Mouse (Mus musculus) forebrain, embryonic 13.5 days (tissue): ENCODE data around the gene Gas2l1. TPM values are rescaled to one million over a fixed set of nuclear protein-coding genes. Genes with fewer than 3 reads are reported as not detected.
A peak's percentile ranks its signal among the peaks of the same experiment; 100 is the strongest.

ENCODE experiments used
- ATAC-seq: fragments of 200-750 bp; cut with Nextera tagmentation; 2 replicates; pipeline ENCODE4 v1.8.0; 2017
- H3K27ac ChIP-seq: fragments of 300-500 bp; sonication (generic); 2 replicates; pipeline ENCODE4 v1.5.1; 2015; ENCODE audit warnings: inconsistent platforms, mild to moderate bottlenecking, moderate library complexity
- H3K27me3 ChIP-seq: fragments of 300-500 bp; sonication (generic); 2 replicates; pipeline ENCODE4 v1.6.1; 2015; ENCODE audit warnings: mild to moderate bottlenecking, inconsistent platforms
- H3K36me3 ChIP-seq: fragments of 300-500 bp; sonication (generic); 2 replicates; pipeline ENCODE4 v1.6.1; 2015; ENCODE audit warnings: mild to moderate bottlenecking, inconsistent platforms; ENCODE audit not compliant: poor library complexity, severe bottlenecking
- H3K4me1 ChIP-seq: fragments of 300-500 bp; sonication (generic); 2 replicates; pipeline ENCODE4 v1.6.1; 2015; ENCODE audit warnings: inconsistent platforms
- H3K4me2 ChIP-seq: fragments of 300-500 bp; sonication (generic); 2 replicates; pipeline ENCODE4 v1.6.1; 2015; ENCODE audit warnings: inconsistent platforms, mild to moderate bottlenecking, moderate library complexity
- H3K4me3 ChIP-seq: fragments of 300-500 bp; sonication (generic); 2 replicates; pipeline ENCODE4 v1.5.1; 2015; ENCODE audit warnings: mild to moderate bottlenecking, inconsistent platforms
- H3K9ac ChIP-seq: fragments of 300-500 bp; sonication (generic); 2 replicates; pipeline ENCODE4 v1.6.1; 2015; ENCODE audit warnings: mild to moderate bottlenecking, inconsistent platforms
- H3K9me3 ChIP-seq: fragments of 300-500 bp; sonication (generic); replicated peaks from 2 replicates; pipeline ENCODE4 v1.6.1; 2016; ENCODE audit warnings: inconsistent platforms
- WGBS: fragments of 180-500 bp; shearing (Covaris S2); methylation state at CpG from one replicate; pipeline ENCODE4 v1.1.7; 2015; 5-methylcytosine and 5-hydroxymethylcytosine counted together
- polyA plus RNA-seq: library from polyadenylated mRNA; unstranded; fragments of >200 nt; fragmentation: Nextera tagmentation; extraction: Ambion mirVana; gene quantifications from 2 replicates; pipeline ENCODE4 v1.2.1, GENCODE M21; 2015

Gas2l1 gene
- polyA plus RNA-seq, 1 experiment from 2014 or later: 13.2 TPM

DNA sequence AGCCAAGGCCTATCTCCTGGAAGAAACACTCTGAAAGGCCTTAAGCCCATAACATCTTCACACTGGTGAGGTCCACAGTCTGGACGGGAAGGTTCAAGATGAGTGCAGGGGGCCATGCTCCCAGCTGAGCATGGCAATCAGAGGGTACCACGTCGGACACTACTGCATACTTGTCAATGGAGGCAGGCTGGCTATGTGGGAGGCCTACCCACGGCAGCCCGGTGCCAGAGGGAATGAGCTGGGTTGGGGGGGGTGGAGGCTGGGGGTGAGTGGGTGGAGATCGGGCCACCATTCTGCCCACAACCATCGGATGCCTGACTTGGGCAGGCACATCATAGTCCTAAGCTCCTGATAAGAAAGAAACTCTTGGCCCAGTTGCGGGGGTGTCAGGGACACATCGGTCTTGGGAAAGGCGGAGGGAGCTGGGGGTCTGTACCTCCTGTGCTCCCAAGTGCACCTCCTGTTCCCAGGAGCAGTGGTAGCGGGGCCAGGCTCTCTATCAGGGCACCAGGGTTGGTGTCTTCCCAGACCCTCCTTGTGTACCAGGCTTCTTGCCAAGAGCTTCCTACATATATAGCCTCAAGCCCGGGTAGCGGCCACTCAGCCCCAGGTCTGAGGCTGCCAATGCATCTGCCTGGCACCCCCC, 2.1 kb downstream of the Gas2l1 start:
- H3K9me3 ChIP-seq: no peaks in the 10 kb centered on the region
- no peak overlapping the region for H3K4me3 ChIP-seq
- ATAC-seq: no peak
- H3K36me3 ChIP-seq: peaks cover 10% of the 10 kb centered on the region
- H3K9ac ChIP-seq: no peak overlapping the region
- peaks cover 53% of the 10 kb centered on the region for H3K4me1 ChIP-seq
- peak overlapping the region; percentile 87 for H3K4me2 ChIP-seq
- WGBS: 66% methylated on average over 13 of the region's 13 CpGs
- H3K27me3 ChIP-seq: peaks cover 67% of the 10 kb centered on the region
- H3K27ac ChIP-seq: no peak overlapping the region

DNA sequence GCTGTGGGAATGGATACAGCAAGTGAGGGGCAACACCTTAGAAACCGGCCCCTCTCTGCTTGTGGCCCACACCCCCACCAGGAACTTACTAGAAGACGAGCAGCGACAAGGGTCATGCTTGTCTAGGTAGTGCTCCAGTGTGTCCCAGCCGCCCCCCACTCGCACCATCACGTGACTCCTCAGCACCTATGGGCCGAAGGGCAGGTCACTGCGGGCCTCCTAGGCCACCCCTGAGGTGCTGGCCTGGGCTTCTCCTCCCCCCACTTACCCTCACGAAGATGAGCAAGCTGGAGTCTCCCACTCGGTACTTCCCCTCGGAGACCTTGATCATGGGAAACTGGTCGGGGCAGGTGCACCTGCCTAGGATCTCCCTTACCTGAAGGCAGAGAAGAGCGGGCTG, 2.8 kb downstream of the Gas2l1 start:
- H3K4me2 ChIP-seq: peak overlapping the region; percentile 79
- H3K27ac ChIP-seq: no peak overlapping the region
- peak overlapping the region; percentile 57; the same call in 1 of the 2 replicates for H3K9ac ChIP-seq
- H3K4me1 ChIP-seq: peaks cover 60% of the 10 kb centered on the region
- H3K36me3 ChIP-seq: 0 out of 2 replicates have a peak, but pooled peaks cover 5% of the 10 kb centered on the region
- ATAC-seq: no peak; the same call in 1 of the 2 replicates
- H3K4me3 ChIP-seq: peak overlapping the region; percentile 40
- peaks cover 74% of the 10 kb centered on the region for H3K27me3 ChIP-seq
- H3K9me3 ChIP-seq: no peaks in the 10 kb centered on the region
- WGBS: 17% methylated on average over 13 of the region's 13 CpGs

DNA sequence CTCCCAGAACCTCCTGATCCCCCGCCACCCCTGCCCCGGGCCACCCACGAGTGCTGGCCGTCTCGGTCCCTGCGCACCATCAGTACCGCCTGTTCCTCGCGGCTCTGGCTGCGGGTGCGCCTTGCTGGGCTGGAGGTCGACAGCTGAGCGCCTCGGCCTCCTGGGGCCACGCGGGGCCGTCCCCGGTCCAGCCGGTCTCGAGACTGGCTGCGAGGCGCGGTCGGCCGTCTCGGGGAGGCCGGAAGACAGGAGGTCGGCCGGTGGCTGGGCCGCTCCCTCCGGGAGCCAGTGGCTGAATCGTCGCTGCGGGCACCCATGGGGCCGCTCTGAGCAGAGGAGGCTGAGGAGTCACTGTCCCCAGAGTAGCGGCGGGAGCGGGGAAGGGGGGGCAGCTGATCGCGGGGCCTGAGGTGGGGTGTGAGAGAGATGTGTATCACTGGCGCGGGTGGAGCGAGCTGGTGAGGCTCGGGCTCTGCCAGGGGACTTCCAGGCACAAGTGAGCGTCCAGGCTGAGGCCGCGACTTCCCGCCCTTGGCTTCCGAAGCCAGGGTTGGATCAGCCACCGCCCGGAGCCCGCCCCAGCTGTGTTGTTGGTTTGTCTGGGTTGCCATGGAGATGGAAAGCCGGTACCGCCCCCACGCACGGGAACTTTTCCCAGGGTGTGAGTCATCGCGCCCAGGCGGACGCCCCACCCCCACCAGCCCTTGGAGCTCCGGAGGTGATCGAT, 3.6 kb downstream of the Gas2l1 start:
- Histone ChIP-seq H3K9ac (peak overlapping the region; percentile 57), H3K36me3 (0 out of 2 replicates have a peak, but pooled peaks cover 5% of the 10 kb centered on the region), H3K27me3 (peaks cover 82% of the 10 kb centered on the region), H3K9me3 (no peaks in the 10 kb centered on the region), H3K27ac (no peak overlapping the region), H3K4me2 (peak overlapping the region; percentile 79), H3K4me1 (peaks cover 67% of the 10 kb centered on the region), H3K4me3 (peak overlapping the region; percentile 40)
- WGBS: under 1% methylated on average over 56 of the region's 62 CpGs
- ATAC-seq: peak; percentile 33

DNA sequence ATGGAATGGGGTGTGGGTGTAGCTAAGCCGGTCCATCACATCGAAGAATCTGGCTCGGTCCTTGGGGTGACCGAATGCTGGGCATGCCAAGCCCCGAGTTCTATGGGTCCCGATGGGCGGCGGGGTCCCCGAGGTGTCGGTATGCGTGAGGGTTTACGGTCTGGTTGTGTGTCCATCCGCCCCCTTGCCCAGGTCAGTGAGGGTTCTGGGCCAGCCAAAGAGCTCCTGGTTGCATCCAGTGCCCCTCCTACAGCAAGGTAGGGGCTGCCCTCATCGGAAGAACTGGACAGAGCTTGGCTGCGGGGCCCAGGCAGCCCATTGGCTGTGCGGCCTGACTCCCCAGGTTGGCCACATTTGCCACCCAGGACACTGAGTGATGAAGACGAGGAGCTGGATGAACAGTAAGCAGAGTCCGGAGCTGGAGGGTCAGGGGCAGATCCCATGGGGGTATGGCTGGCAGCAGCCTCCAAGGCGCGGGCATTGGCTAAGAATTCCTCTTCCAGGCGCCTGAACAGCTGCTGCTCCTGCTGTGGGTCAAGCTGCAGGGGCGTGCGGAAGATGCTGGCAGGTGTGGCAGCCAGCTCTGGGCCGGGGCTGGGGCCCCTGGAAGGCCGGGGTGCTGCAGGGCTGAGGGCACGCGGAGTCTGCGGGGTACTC, 4.2 kb downstream of the Gas2l1 start:
- H3K9me3 ChIP-seq: no peaks in the 10 kb centered on the region
- peak overlapping the region; percentile 79 for H3K4me2 ChIP-seq
- H3K4me3 ChIP-seq: peak overlapping the region; percentile 40
- peak overlapping the region; percentile 57 for H3K9ac ChIP-seq
- H3K36me3 ChIP-seq: 0 out of 2 replicates have a peak, but pooled peaks cover 5% of the 10 kb centered on the region
- H3K27ac ChIP-seq: no peak overlapping the region
- H3K27me3 ChIP-seq: peaks cover 88% of the 10 kb centered on the region
- ATAC-seq: no peak
- 51% methylated on average over 28 of the region's 28 CpGs for WGBS
- peaks cover 73% of the 10 kb centered on the region for H3K4me1 ChIP-seq

DNA sequence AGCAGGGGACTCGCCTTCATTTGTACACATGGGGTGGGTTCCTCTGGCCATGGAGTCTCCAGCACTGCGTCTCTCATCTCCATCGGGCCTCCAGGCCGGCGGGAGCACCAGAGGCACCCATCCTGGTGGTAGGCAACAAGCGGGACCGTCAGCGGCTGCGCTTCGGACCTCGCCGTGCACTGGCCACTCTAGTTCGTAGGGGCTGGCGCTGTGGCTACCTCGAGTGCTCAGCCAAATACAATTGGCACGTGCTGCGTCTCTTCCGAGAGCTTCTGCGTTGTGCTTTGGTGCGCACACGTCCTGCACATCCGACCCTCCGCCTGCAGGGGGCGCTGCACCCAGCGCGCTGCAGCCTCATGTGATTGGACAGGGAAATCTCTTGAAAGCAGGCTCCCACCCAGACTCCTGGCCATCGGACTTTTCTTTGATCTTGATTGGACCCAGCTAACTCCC, 5.4 kb downstream of the Gas2l1 start:
- H3K9ac ChIP-seq: peak overlapping the region; percentile 8; the same call in 1 of the 2 replicates
- H3K27me3 ChIP-seq: peaks cover 95% of the 10 kb centered on the region
- no peak overlapping the region for H3K4me3 ChIP-seq
- 8% methylated on average over 27 of the region's 27 CpGs for WGBS
- no peak overlapping the region for H3K4me2 ChIP-seq
- no peaks in the 10 kb centered on the region for H3K9me3 ChIP-seq
- H3K27ac ChIP-seq: no peak overlapping the region
- H3K4me1 ChIP-seq: peaks cover 71% of the 10 kb centered on the region
- H3K36me3 ChIP-seq: 0 out of 2 replicates have a peak, but pooled peaks cover 5% of the 10 kb centered on the region
- ATAC-seq: no peak

DNA sequence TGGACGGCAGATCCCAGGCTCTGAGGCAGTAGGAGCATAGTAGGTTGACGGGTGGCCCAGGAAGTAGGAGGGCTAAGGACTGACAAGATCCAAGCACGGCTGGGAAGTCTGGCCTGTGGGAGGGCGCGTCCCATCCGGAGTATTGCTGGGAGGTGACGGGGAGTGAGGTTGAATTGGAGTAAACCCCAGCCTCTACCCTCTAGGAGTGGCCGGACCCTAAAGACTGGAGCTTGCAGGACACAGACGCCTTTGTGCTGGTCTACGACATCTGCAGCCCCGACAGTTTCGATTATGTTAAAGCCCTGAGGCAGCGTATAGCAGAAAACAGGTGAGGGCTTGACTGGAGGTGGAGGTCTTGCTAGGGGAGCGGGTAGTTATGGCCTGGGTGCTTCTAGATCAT, 5.9 kb downstream of the Gas2l1 start:
- Histone ChIP-seq H3K9ac (peak overlapping the region; percentile 8; the same call in 1 of the 2 replicates), H3K27me3 (peaks cover 90% of the 10 kb centered on the region), H3K27ac (no peak overlapping the region), H3K36me3 (0 out of 2 replicates have a peak, but pooled peaks cover 5% of the 10 kb centered on the region), H3K9me3 (no peaks in the 10 kb centered on the region), H3K4me2 (no peak overlapping the region), H3K4me1 (peaks cover 66% of the 10 kb centered on the region), H3K4me3 (no peak overlapping the region)
- 29% methylated on average over 14 of the region's 14 CpGs for whole genome bisulfite sequencing
- ATAC-seq: no peak

DNA sequence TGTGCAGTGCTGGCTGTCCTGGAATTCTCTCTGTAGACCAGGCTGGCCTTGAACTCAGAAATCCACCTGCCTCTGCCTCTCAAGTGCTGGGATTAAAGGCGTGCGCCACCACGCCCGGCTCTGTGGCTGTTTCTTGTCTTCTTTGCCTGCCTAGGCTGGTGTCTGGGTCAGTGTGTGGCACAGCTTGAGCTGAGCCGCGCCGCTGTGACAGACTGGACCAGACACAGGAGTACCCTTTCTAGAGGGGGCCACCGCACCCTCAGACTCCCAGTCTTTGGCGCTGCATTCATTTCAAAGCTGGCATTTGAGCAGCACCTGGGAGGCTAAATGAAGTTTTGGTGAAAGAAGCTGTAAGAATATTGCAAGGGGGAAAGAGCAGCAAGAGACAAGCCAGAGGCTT, 6.3 kb downstream of the Gas2l1 start:
- Histone ChIP-seq H3K4me1 (peaks cover 62% of the 10 kb centered on the region), H3K9ac (no peak overlapping the region), H3K27ac (no peak overlapping the region), H3K4me2 (no peak overlapping the region), H3K27me3 (peaks cover 86% of the 10 kb centered on the region), H3K36me3 (0 out of 2 replicates have a peak, but pooled peaks cover 5% of the 10 kb centered on the region), H3K4me3 (0 out of 2 replicates have a peak overlapping the region, but pooled peaks have one; percentile 45), H3K9me3 (no peaks in the 10 kb centered on the region)
- ATAC-seq: no peak
- 34% methylated on average over 9 of the region's 9 CpGs for WGBS

DNA sequence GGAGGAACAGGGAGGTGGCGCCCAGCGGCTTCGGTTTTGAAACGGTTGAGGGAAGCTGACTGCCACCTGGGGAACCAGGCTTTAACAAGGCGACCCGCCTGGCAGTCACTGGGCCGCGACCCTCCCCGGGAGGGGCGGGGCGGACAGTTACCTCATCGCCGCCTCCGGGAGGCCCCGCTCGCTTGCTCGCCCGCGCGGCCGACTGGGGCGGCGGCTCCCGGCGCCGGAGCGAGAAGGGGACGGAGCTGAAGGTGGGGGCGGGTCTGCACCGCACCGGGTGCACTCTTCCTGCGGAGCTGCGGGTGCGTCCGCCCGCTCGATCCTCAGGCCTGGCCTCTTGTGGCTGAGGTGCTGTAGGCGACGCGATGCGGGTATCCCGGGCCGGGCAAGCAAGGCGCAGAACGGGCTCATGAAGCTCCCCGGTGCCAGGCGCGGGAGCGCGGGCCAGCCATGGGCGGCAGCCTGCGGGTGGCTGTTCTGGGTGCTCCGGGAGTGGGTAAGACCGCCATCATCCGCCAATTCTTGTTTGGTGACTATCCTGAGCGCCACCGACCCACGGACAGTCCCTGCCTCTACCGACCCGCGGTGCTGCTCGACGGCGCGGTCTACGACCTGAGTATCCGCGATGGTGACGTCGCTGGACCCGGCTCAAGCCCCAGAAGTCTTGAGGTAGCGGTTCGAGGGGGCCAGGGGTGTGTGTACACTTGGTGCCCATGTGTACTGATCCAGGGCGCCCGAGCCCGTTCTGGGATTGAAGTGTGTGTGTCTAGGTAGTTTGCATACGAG, 7.1 kb downstream of the Gas2l1 start, which contains the start of gene Rasl10a:
Rasl10a (plus strand) TSS at position 273 of the 786 bp plus-strand sequence.
- ATAC-seq: no peak
- peaks cover 54% of the 10 kb centered on the region for H3K4me1 ChIP-seq
- peak within 1 kb of the TSS; percentile 82 for H3K4me2 ChIP-seq
- peaks cover 78% of the 10 kb centered on the region for H3K27me3 ChIP-seq
- H3K27ac ChIP-seq: no peak within 1 kb of the TSS
- H3K4me3 ChIP-seq: peak within 1 kb of the TSS; percentile 45
- 3% methylated on average over 77 of the region's 77 CpGs for WGBS
- H3K9me3 ChIP-seq: no peaks in the 10 kb centered on the region
- H3K36me3 ChIP-seq: 0 out of 2 replicates have a peak, but pooled peaks cover 3% of the 10 kb centered on the region
- peak within 1 kb of the TSS; percentile 65 for H3K9ac ChIP-seq

DNA sequence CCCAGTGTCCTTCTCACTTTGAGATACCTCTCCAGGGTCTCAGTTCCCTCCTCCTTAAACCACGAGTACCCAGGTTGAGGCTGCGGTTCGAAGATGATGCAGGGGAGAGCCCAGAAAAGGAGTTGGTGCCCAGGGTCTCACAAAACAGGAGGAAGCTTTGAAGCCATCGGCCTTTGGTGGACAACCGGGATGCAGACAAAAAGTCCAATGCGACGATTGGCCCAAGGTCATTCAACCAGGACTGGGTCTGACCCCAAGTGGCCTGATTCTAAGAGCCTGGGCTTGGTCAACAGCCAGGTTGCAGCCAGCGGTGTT, 7.6 kb downstream of the Gas2l1 start:
- H3K9ac ChIP-seq: peak overlapping the region; percentile 65; the same call in 1 of the 2 replicates
- 11% methylated on average over 8 of the region's 8 CpGs for WGBS
- no peaks in the 10 kb centered on the region for H3K36me3 ChIP-seq
- ATAC-seq: no peak
- H3K4me1 ChIP-seq: peaks cover 49% of the 10 kb centered on the region
- peaks cover 73% of the 10 kb centered on the region for H3K27me3 ChIP-seq
- no peaks in the 10 kb centered on the region for H3K9me3 ChIP-seq
- H3K4me2 ChIP-seq: peak overlapping the region; percentile 82
- no peak overlapping the region for H3K27ac ChIP-seq
- H3K4me3 ChIP-seq: peak overlapping the region; percentile 45

DNA sequence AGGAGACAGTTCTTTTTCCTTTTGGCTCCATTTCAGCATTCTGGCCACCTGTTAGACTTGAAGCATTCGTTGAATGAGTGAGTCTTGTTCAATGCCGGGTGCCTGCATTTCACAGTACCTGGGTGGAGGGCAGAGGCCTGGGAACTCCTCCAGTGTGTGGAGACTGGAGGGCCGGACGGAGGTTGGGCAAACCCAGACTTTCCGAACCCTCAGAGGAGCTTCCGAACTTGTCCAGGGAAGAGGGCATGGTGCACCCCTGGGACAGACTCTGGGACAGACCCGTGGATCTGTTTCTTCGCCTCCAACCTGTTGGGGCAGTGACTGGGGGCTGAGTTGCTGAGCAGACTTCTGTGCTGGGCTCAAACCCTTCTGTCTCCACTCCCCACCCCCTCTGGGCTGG, 8.1 kb downstream of the Gas2l1 start:
- H3K27me3 ChIP-seq: peaks cover 69% of the 10 kb centered on the region
- no peak overlapping the region for H3K4me2 ChIP-seq
- 50% methylated on average over 8 of the region's 8 CpGs for WGBS
- H3K4me3 ChIP-seq: peak overlapping the region; percentile 45; the same call in 1 of the 2 replicates
- H3K36me3 ChIP-seq: no peaks in the 10 kb centered on the region
- peaks cover 45% of the 10 kb centered on the region for H3K4me1 ChIP-seq
- no peak overlapping the region for H3K27ac ChIP-seq
- no peak for ATAC-seq
- H3K9ac ChIP-seq: no peak overlapping the region
- H3K9me3 ChIP-seq: no peaks in the 10 kb centered on the region
